Mouse (Mus musculus): ENCODE results near the gene Ptprq. TPM values are rescaled to one million over a fixed set of nuclear protein-coding genes. Genes with fewer than 3 reads are reported as not detected.

Gene Ptprq
- polyA plus RNA-seq, 1 experiment from 2014 or later: 0.10 TPM

GRCm38 (mm10) chr10:107473497-107473896 lies 246.4 kb downstream of the Ptprq start:
- Histone ChIP-seq H3K27ac (ENCODE audit: low read length) (no peak overlapping the region), H3K9me3 (ENCODE audit: low read length) (no peaks in the 10 kb centered on the region), H3K36me3 (ENCODE audit: insufficient read depth, low read length) (no peaks in the 10 kb centered on the region), H3K4me1 (ENCODE audit: insufficient read depth, low read length) (no peaks in the 10 kb centered on the region), H3K4me2 (replicated peaks; ENCODE audit: low read depth, low read length) (no peak overlapping the region), H3K4me3 (ENCODE audit: low read length) (no peak overlapping the region), H3K27me3 (ENCODE audit: insufficient read depth, low read length) (no peaks in the 10 kb centered on the region), H3K9ac (replicated peaks; ENCODE audit: low read length) (no peak overlapping the region)
- no peak for ATAC-seq (ENCODE audit: low FRiP score, low TSS enrichment)
- 60% methylated on average over 2 of the region's 2 CpGs for WGBS

DNA sequence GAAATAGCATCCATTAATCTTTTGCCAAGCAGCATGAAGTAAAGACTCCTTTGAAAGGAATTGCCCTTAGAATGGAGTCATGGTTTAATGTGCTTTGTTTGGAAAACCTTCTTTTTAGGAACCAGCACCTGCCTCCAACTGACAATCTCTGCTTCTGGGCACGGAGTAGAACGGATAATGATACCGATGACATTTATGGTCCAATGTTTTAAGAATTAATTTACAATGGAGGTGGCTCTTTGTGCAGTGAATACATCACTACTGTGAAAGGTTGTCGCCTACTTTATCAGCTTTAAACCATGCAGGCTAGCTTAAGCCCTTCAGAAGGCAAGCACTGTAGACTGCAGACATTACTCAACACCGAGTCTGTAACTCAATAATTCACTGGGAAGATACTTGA lies 248.1 kb downstream of the Ptprq start:
- 68% methylated on average over 5 of the region's 5 CpGs for WGBS
- Histone ChIP-seq H3K36me3 (ENCODE audit: insufficient read depth, low read length) (no peaks in the 10 kb centered on the region), H3K4me1 (ENCODE audit: insufficient read depth, low read length) (no peaks in the 10 kb centered on the region)

DNA sequence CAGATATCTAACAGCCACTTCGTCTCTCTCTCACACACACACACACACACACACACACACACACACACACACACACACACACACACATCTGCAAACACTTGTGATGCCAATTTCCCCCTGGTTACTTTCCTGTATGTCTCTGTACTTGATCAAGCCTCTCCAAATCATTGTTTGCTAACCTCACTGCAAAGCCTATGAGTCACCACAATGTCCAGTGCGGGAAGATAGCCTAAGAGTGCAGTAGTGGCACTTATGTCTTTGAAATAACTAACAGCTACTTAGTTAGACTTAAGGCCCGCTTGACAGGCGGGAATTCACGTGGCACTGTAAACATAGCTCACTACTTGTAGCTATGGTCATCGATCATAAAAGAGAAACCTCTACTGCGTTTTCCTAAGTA lies 252.0 kb downstream of the Ptprq start:
- no peak overlapping the region for H3K4me3 ChIP-seq (ENCODE audit: low read length)
- no peaks in the 10 kb centered on the region for H3K4me1 ChIP-seq (ENCODE audit: insufficient read depth, low read length)
- no peak overlapping the region for H3K4me2 ChIP-seq (replicated peaks; ENCODE audit: low read depth, low read length)
- H3K9ac ChIP-seq (replicated peaks; ENCODE audit: low read length): no peak overlapping the region
- ATAC-seq (ENCODE audit: low FRiP score, low TSS enrichment): no peak
- H3K9me3 ChIP-seq (ENCODE audit: low read length): no peaks in the 10 kb centered on the region
- no peaks in the 10 kb centered on the region for H3K27me3 ChIP-seq (ENCODE audit: insufficient read depth, low read length)
- WGBS: 87% methylated on average over 7 of the region's 7 CpGs
- H3K36me3 ChIP-seq (ENCODE audit: insufficient read depth, low read length): no peaks in the 10 kb centered on the region
- H3K27ac ChIP-seq (ENCODE audit: low read length): no peak overlapping the region

More for the DNA sequence above, 248.1 kb downstream of the Ptprq start:
- H3K4me3 ChIP-seq (ENCODE audit: low read length): no peak overlapping the region
- H3K27ac ChIP-seq (ENCODE audit: low read length): no peak overlapping the region
- H3K9ac ChIP-seq (replicated peaks; ENCODE audit: low read length): no peak overlapping the region
- no peak overlapping the region for H3K4me2 ChIP-seq (replicated peaks; ENCODE audit: low read depth, low read length)
- H3K9me3 ChIP-seq (ENCODE audit: low read length): no peaks in the 10 kb centered on the region
- H3K27me3 ChIP-seq (ENCODE audit: insufficient read depth, low read length): no peaks in the 10 kb centered on the region
- no peak for ATAC-seq (ENCODE audit: low FRiP score, low TSS enrichment)

Small RNA genes within 50 kb of the gene (microRNA-seq; reads per million reads assigned to microRNA genes)
- not detected for gene Gm44403

Other genes with a start within 250 kb of the Ptprq start
- gene Myf5, start 233.9 kb downstream of the Ptprq start, polyA plus RNA-seq (2015; fragmentation: Nextera tagmentation; extraction: Ambion mirVana): 0.12 and 0.19 TPM in 2 replicates
- gene Myf6, start 225.3 kb downstream of the Ptprq start, polyA plus RNA-seq (2015; fragmentation: Nextera tagmentation; extraction: Ambion mirVana): 0.23 and 0.37 TPM in 2 replicates
- gene Otogl, start 192.1 kb upstream of the Ptprq start, polyA plus RNA-seq (2015; fragmentation: Nextera tagmentation; extraction: Ambion mirVana): 0.06 TPM in 2 replicates